Mouse (Mus musculus) lung, postnatal 0 days (tissue): ENCODE results near the gene 1700020A23Rik.

Source experiments
- CTCF ChIP-seq: IDR thresholded peaks from 2 replicates; pipeline ENCODE4 v1.5.1; 2016; ENCODE audit warnings: antibody characterized with exemption, mild to moderate bottlenecking
- EP300 ChIP-seq: IDR thresholded peaks from 2 replicates; pipeline ENCODE4 v1.6.1; 2016; ENCODE audit warnings: antibody characterized with exemption, mild to moderate bottlenecking, control low read depth

GRCm38 (mm10) chr2:130425112-130425511 is 20.1 kb downstream of the 1700020A23Rik start:
- TF ChIP-seq CTCF, result peak; percentile 42
- no peak for TF ChIP-seq EP300
